Mouse (Mus musculus): ENCODE measurements around the gene Scn4a.
A peak's percentile ranks its signal among the peaks of the same experiment; 100 is the strongest.
"Not testable (repeated sequence)": the region's sequence is repeated elsewhere in the genome, so short reads cannot be mapped to it uniquely, and the experiment has no call there.

Gene Scn4a

GRCm38 (mm10) chr11:106355382-106356128 is 2.5 kb upstream of the Scn4a start:
- DNase-seq (ENCODE audit: low read depth, low spot score), result no peak

GRCm38 (mm10) chr11:106354181-106354580 is 1.1 kb upstream of the Scn4a start:
- no peak for DNase-seq (ENCODE audit: low read depth, low spot score)

- DNase-seq (ENCODE audit: low read depth, low spot score), result no peak
Measured at GRCm38 (mm10) chr11:106351941-106352340, 1.1 kb downstream of the Scn4a start.

- no peak for DNase-seq (ENCODE audit: low read depth, low spot score)
Measured at GRCm38 (mm10) chr11:106351253-106351652, 1.8 kb downstream of the Scn4a start.

- DNase-seq (ENCODE audit: low read depth, low spot score), result no peak
Measured at GRCm38 (mm10) chr11:106350853-106351252, 2.2 kb downstream of the Scn4a start.

GRCm38 (mm10) chr11:106349772-106350171 is 3.3 kb downstream of the Scn4a start:
- no peak for DNase-seq (ENCODE audit: low read depth, low spot score)

- no peak for DNase-seq (ENCODE audit: low read depth, low spot score)
Measured at GRCm38 (mm10) chr11:106344910-106345309, 8.2 kb downstream of the Scn4a start.

GRCm38 (mm10) chr11:106340990-106341520 is 12.0 kb downstream of the Scn4a start:
- DNase-seq (ENCODE audit: low read depth, low spot score), result no peak

GRCm38 (mm10) chr11:106339323-106339722 is 13.8 kb downstream of the Scn4a start:
- not testable (repeated sequence) for DNase-seq (ENCODE audit: low read depth, low spot score)

GRCm38 (mm10) chr11:106338870-106339269 is 14.2 kb downstream of the Scn4a start:
- DNase-seq (ENCODE audit: low read depth, low spot score), result no peak

- DNase-seq (ENCODE audit: low read depth, low spot score), result no peak
Measured at GRCm38 (mm10) chr11:106338029-106338428, 15.1 kb downstream of the Scn4a start.

- no peak for DNase-seq (ENCODE audit: low read depth, low spot score)
Measured at GRCm38 (mm10) chr11:106334066-106334465, 19.0 kb downstream of the Scn4a start.

GRCm38 (mm10) chr11:106332458-106332857 is 20.6 kb downstream of the Scn4a start:
- DNase-seq (ENCODE audit: low read depth, low spot score), result no peak

- peak; percentile 35 for DNase-seq (ENCODE audit: low read depth, low spot score)
Measured at GRCm38 (mm10) chr11:106329682-106330081, 23.4 kb downstream of the Scn4a start.

- DNase-seq (ENCODE audit: low read depth, low spot score), result no peak
Measured at GRCm38 (mm10) chr11:106329128-106329527, 24.0 kb downstream of the Scn4a start.

GRCm38 (mm10) chr11:106328521-106328920 is 24.6 kb downstream of the Scn4a start:
- DNase-seq (ENCODE audit: low read depth, low spot score), result no peak

- no peak for DNase-seq (ENCODE audit: low read depth, low spot score)
Measured at GRCm38 (mm10) chr11:106326475-106326874, 26.6 kb downstream of the Scn4a start.

GRCm38 (mm10) chr11:106325566-106326206 is 27.4 kb downstream of the Scn4a start:
- DNase-seq (ENCODE audit: low read depth, low spot score), result no peak

GRCm38 (mm10) chr11:106324858-106325257 is 28.2 kb downstream of the Scn4a start:
- DNase-seq (ENCODE audit: low read depth, low spot score), result no peak

- DNase-seq (ENCODE audit: low read depth, low spot score), result peak; percentile 28
Measured at GRCm38 (mm10) chr11:106318406-106319366, 34.4 kb downstream of the Scn4a start.

GRCm38 (mm10) chr11:106317801-106318200 is 35.3 kb downstream of the Scn4a start:
- DNase-seq (ENCODE audit: low read depth, low spot score), result no peak

GRCm38 (mm10) chr11:106316416-106316815 is 36.7 kb downstream of the Scn4a start:
- DNase-seq (ENCODE audit: low read depth, low spot score), result no peak
